Mouse (Mus musculus): Measurements from ENCODE around the gene Pkn3. TPM values are rescaled to one million over a fixed set of nuclear protein-coding genes. Genes with fewer than 3 reads are reported as not detected.
A peak's percentile ranks its signal among the peaks of the same experiment; 100 is the strongest.

Gene Pkn3
- polyA plus RNA-seq, 1 experiment = 4.3 TPM

DNA sequence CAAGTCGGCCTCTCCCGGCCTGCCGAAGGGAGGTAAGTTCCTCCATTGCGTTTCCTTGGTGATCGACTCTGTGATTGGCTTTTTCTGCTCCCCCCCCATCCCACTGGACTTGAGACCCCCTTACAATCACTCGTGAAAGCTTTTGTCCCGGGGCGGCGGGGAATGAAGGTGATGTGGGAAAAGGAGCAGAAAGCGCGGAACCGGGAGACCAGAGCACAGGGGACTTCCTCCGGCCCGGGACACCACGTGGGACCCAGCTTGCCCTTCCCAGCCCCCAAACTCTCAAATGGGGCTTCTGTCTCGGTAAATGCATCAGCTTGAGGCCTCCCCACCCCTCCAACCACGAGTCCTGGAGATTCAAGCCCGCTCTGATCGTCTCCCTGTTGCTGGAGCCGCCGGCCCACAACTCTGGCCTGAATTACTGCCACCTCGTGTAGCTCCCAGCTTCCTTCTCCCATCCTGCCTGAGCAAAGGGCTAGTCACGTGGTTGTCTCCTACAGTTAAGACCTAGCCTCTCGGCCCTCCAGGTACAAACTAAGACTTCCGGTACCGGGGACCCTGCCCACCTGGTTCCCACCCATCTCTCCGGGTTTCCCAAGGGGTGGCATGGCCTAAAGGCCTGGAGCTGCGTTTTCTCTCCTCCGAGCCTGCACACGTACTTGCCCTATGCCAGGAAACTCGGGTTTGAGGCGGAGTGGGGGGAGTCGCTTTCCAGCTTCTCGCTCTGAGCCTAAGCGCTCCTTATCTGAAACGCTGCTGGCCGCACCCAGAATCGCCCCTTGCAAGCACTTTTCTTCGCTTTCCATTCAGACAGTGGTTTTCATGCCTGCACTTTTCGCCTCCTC is 15.0 kb upstream of the Pkn3 start:
- H3K27me3 ChIP-seq (ENCODE audit: control insufficient read depth, insufficient read depth, insufficient read length) = no peaks in the 10 kb centered on the region
- H3K79me2 ChIP-seq (ENCODE audit: control insufficient read depth, insufficient read depth) = peaks cover 34% of the 10 kb centered on the region
- no peaks in the 10 kb centered on the region for H3K36me3 ChIP-seq (ENCODE audit: control insufficient read depth, insufficient read depth)
- H3ac ChIP-seq (ENCODE audit: control insufficient read depth, insufficient read length) = peak overlapping the region; percentile 58
- H3K4me2 ChIP-seq (ENCODE audit: low read depth) = peak overlapping the region; percentile 89
- H3K4me3 ChIP-seq = peak overlapping the region; percentile 74
- TF ChIP-seq MAX (IDR thresholded peaks at IDR 0.05; ENCODE audit: low read depth) (peak; percentile 7), MYOD1 (IDR thresholded peaks at IDR 0.05; ENCODE audit: control insufficient read depth in 1 of 3, insufficient read length in 2 of 3, low read depth in 2 of 3) (no peak), POLR2AphosphoS2 (IDR thresholded peaks at IDR 0.05; ENCODE audit: insufficient read length, low read depth) (peak; percentile 80), USF1 (IDR thresholded peaks at IDR 0.05; ENCODE audit: low read depth) (peak; percentile 80), CEBPB (IDR thresholded peaks at IDR 0.05; ENCODE audit: insufficient read depth, poor library complexity, severe bottlenecking) (no peak), TCF12 (IDR thresholded peaks at IDR 0.05; ENCODE audit: insufficient read depth, poor library complexity, severe bottlenecking) (no peak), REST (IDR thresholded peaks at IDR 0.05; ENCODE audit: insufficient read depth, insufficient read length) (no peak), E2F4 (IDR thresholded peaks at IDR 0.05; ENCODE audit: insufficient read depth) (no peak), TCF3 (IDR thresholded peaks at IDR 0.05; ENCODE audit: insufficient read length, low read depth) (no peak), POLR2A (IDR thresholded peaks at IDR 0.05; ENCODE audit: insufficient read length, low read depth) (peak; percentile 81), MYOG (IDR thresholded peaks at IDR 0.05; ENCODE audit: control insufficient read depth in 1 of 3, insufficient read depth in 1 of 3, insufficient read length in 2 of 3, low read depth in 2 of 3) (no peak)

DNA sequence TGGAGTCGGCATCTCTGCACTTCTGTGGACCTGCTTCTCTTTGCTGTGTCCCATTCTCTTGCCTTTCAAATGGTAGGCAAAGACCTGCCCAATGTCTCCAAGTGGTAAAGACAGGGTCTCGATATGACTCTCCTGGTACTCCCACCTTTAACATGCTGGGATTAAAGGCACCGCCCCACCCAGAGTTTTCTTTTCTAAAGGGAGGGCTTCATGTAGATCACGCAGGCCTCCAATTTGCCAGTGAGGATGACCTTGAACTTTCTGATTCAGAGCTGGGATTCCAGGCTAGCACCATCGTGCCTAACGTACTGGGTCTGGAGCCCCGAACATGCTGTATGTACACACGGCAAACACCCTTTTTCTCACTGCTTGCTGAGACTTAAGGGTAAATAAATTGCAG is 14.2 kb upstream of the Pkn3 start:
- TF ChIP-seq MAX (IDR thresholded peaks at IDR 0.05; ENCODE audit: low read depth) = no peak
- no peaks in the 10 kb centered on the region for H3K36me3 ChIP-seq (ENCODE audit: control insufficient read depth, insufficient read depth)
- H3K27me3 ChIP-seq (ENCODE audit: control insufficient read depth, insufficient read depth, insufficient read length) = no peaks in the 10 kb centered on the region
- H3K4me2 ChIP-seq (ENCODE audit: low read depth) = peak overlapping the region; percentile 89
- peak overlapping the region; percentile 58 for H3ac ChIP-seq (ENCODE audit: control insufficient read depth, insufficient read length)
- H3K79me2 ChIP-seq (ENCODE audit: control insufficient read depth, insufficient read depth) = peaks cover 42% of the 10 kb centered on the region
- peak overlapping the region; percentile 74 for H3K4me3 ChIP-seq

DNA sequence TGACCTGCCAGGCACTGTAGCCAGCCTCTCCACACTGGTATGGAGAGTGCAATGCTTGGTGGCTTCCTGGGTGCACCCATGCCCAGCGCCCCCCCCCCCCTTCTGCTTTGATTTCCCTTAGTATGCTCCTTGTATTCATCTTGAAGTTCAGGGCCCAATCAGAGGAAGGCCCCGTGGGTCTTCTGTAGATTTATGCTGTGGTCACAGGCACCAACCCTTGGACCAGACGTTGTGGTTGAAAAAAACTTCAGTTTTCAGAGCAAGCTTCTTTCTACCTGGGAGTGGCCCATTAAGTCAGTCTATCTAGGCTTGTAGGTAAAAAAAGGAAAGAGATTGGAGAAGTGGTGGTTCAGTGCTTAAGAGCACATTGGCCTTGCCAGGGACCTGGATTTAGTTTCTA is 13.7 kb upstream of the Pkn3 start:
- peak overlapping the region; percentile 58 for H3ac ChIP-seq (ENCODE audit: control insufficient read depth, insufficient read length)
- peaks cover 4% of the 10 kb centered on the region for H3K36me3 ChIP-seq (ENCODE audit: control insufficient read depth, insufficient read depth)
- peak overlapping the region; percentile 89 for H3K4me2 ChIP-seq (ENCODE audit: low read depth)
- no peaks in the 10 kb centered on the region for H3K27me3 ChIP-seq (ENCODE audit: control insufficient read depth, insufficient read depth, insufficient read length)
- peak overlapping the region; percentile 74 for H3K4me3 ChIP-seq
- TF ChIP-seq POLR2AphosphoS2 (IDR thresholded peaks at IDR 0.05; ENCODE audit: insufficient read length, low read depth) (no peak), MYOD1 (IDR thresholded peaks at IDR 0.05; ENCODE audit: control insufficient read depth in 1 of 3, insufficient read length in 2 of 3, low read depth in 2 of 3) (no peak)
- peaks cover 47% of the 10 kb centered on the region for H3K79me2 ChIP-seq (ENCODE audit: control insufficient read depth, insufficient read depth)

DNA sequence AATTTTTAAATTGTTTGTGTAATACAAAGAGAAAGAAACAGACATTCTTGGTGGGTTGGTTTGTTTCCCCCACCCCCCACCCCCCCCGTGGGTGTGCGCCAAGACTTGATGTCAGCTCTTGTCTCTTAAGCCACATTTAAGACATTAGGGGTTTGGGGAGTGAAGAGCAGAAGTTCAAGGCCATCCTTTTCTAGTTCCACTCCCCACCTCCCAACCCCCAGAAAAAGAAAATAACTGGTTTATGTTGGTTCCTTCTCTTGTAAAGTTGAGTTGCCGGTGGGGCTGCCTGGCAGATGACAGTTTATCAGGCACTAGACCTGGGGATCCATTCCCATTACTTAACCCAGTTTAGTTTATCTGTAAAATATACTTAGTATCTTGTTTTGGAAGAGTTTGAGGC is 13.2 kb upstream of the Pkn3 start:
- Histone ChIP-seq H3K4me2 (ENCODE audit: low read depth) (peak overlapping the region; percentile 89), H3K27me3 (ENCODE audit: control insufficient read depth, insufficient read depth, insufficient read length) (no peaks in the 10 kb centered on the region), H3K79me2 (ENCODE audit: control insufficient read depth, insufficient read depth) (peaks cover 52% of the 10 kb centered on the region), H3K36me3 (ENCODE audit: control insufficient read depth, insufficient read depth) (peaks cover 9% of the 10 kb centered on the region), H3K4me3 (peak overlapping the region; percentile 74), H3ac (ENCODE audit: control insufficient read depth, insufficient read length) (no peak overlapping the region)
- TF ChIP-seq USF1 (IDR thresholded peaks at IDR 0.05; ENCODE audit: low read depth) (no peak), REST (IDR thresholded peaks at IDR 0.05; ENCODE audit: insufficient read depth, insufficient read length) (no peak), MYOD1 (IDR thresholded peaks at IDR 0.05; ENCODE audit: control insufficient read depth in 1 of 3, insufficient read length in 2 of 3, low read depth in 2 of 3) (no peak), SRF (IDR thresholded peaks at IDR 0.05; ENCODE audit: control insufficient read depth, insufficient read length, low read depth) (no peak), TCF3 (IDR thresholded peaks at IDR 0.05; ENCODE audit: insufficient read length, low read depth) (no peak), TCF12 (IDR thresholded peaks at IDR 0.05; ENCODE audit: insufficient read depth, poor library complexity, severe bottlenecking) (no peak), MYOG (IDR thresholded peaks at IDR 0.05; ENCODE audit: control insufficient read depth in 1 of 3, insufficient read depth in 1 of 3, insufficient read length in 2 of 3, low read depth in 2 of 3) (no peak), POLR2AphosphoS2 (IDR thresholded peaks at IDR 0.05; ENCODE audit: insufficient read length, low read depth) (no peak), CEBPB (IDR thresholded peaks at IDR 0.05; ENCODE audit: insufficient read depth, poor library complexity, severe bottlenecking) (no peak), MAX (IDR thresholded peaks at IDR 0.05; ENCODE audit: low read depth) (no peak), E2F4 (IDR thresholded peaks at IDR 0.05; ENCODE audit: insufficient read depth) (no peak), POLR2A (IDR thresholded peaks at IDR 0.05; ENCODE audit: insufficient read length, low read depth) (no peak)

DNA sequence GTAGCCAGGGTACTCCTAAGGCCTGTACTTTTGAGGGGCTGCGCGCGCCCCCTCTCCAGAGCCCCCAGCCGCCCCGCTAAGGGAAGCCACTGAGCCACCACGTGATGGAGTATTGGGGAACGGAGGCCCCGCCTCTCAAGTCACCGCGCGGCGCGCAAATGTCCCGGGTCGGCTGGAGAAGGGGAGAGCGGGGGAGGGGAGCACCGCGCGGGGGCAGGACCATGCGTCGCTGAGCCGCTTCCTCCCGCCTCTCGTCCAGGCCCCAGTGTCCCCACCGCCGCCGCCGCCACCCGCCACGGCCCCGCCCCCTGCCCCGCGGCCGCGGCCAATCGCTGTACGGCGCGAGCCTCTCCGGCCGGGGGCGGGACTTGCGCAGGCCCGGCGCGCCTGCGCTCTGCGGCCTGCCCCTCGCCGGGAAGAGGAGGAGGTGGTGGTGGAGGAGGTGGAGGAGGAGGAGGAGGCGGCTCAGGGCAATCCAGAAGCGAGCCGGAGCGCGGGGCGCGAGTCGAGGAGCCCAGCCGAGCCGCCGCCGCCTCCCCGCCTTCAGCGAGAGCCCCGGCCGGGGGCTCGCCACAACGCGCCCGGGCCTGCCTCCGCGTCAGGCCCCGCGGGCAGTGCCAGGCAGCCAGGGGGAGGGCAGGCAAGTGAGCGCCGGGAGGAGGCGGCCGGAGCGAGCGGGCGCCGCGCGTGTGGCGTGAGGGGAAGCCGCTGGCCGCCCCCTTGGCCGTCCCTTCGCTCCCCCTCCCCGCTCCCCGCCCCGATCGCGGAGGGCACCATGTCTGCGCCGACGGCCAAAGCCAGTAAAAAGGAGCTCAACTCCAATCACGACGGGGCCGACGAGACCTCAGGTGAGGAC is 11.2 kb upstream of the Pkn3 start:
- TF ChIP-seq MAX (IDR thresholded peaks at IDR 0.05; ENCODE audit: low read depth) (no peak), E2F4 (IDR thresholded peaks at IDR 0.05; ENCODE audit: insufficient read depth) (no peak), SRF (IDR thresholded peaks at IDR 0.05; ENCODE audit: control insufficient read depth, insufficient read length, low read depth) (no peak), POLR2AphosphoS2 (IDR thresholded peaks at IDR 0.05; ENCODE audit: insufficient read length, low read depth) (peak; percentile 75), TCF12 (IDR thresholded peaks at IDR 0.05; ENCODE audit: insufficient read depth, poor library complexity, severe bottlenecking) (no peak), REST (IDR thresholded peaks at IDR 0.05; ENCODE audit: insufficient read depth, insufficient read length) (peak; percentile 3), MYOD1 (IDR thresholded peaks at IDR 0.05; ENCODE audit: control insufficient read depth in 1 of 3, insufficient read length in 2 of 3, low read depth in 2 of 3) (no peak), USF1 (IDR thresholded peaks at IDR 0.05; ENCODE audit: low read depth) (peak; percentile 87), TCF3 (IDR thresholded peaks at IDR 0.05; ENCODE audit: insufficient read length, low read depth) (no peak), MYOG (IDR thresholded peaks at IDR 0.05; ENCODE audit: control insufficient read depth in 1 of 3, insufficient read depth in 1 of 3, insufficient read length in 2 of 3, low read depth in 2 of 3) (no peak), POLR2A (IDR thresholded peaks at IDR 0.05; ENCODE audit: insufficient read length, low read depth) (peak; percentile 79), CEBPB (IDR thresholded peaks at IDR 0.05; ENCODE audit: insufficient read depth, poor library complexity, severe bottlenecking) (no peak)
- peak overlapping the region; percentile 87 for H3K4me2 ChIP-seq (ENCODE audit: low read depth)

More for the DNA sequence above, 11.2 kb upstream of the Pkn3 start:
- peak overlapping the region; percentile 52 for H3K4me3 ChIP-seq
- H3K79me2 ChIP-seq (ENCODE audit: control insufficient read depth, insufficient read depth) = peaks cover 59% of the 10 kb centered on the region
- H3K27me3 ChIP-seq (ENCODE audit: control insufficient read depth, insufficient read depth, insufficient read length) = no peaks in the 10 kb centered on the region
- H3K36me3 ChIP-seq (ENCODE audit: control insufficient read depth, insufficient read depth) = peaks cover 24% of the 10 kb centered on the region
- H3ac ChIP-seq (ENCODE audit: control insufficient read depth, insufficient read length) = peak overlapping the region; percentile 81
